Mouse (Mus musculus) NIH3T3 (cell line): ENCODE data around the gene Prss46.

Source experiments
- DNase-seq: peaks from one replicate; pipeline ENCODE4 v3.0.0-alpha.2; 2012; ENCODE audit warnings: low read depth

Gene Prss46

DNA sequence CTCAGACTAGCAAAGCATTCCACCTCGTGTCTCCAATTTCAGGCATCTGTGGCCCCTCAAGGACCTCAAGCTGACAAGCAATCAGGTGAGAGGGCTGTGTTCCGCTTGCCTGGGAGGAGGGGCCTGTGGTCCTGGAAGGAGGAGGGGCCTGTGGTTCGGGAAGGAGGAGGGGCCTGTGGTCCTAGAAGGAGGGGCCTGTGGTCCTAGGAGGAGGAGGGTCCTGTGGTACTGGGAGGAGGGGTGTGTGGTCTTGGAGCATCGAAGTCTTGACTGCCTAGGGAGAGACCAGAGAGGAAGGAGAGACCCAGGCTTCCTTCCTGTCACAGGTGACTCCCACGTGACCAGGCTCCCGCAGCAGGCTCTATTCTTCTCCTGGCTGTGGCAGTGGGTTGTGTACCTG, 52.3 kb downstream of the Prss46 start:
- no peak for DNase-seq

DNA sequence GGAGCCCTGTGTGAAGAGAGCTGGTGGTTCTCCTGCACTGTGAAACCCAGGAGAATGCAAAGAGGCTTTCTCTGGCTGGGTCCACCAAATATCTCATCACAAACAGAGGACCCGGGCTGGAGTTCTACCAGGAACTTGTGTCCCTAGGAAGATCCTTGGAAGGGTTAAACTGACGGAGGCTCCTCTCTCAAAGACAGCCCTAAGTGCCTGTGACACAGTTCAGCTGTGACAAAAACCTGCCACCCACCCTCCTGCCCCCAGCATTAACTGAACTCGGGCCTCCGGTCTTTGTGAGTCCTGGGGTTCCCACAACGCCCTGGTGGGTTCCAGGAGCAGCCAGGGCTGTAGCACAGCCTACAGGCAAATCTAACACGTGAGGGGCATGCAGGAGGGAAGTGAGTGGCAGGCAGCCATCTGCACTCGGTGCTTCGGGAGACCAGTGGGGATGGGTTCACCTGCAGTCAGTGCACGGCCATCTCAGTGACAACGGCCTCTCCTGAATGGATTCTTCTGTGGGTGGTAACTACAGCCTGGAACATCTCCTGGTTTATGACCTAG, 55.2 kb downstream of the Prss46 start:
- no peak for DNase-seq

DNA sequence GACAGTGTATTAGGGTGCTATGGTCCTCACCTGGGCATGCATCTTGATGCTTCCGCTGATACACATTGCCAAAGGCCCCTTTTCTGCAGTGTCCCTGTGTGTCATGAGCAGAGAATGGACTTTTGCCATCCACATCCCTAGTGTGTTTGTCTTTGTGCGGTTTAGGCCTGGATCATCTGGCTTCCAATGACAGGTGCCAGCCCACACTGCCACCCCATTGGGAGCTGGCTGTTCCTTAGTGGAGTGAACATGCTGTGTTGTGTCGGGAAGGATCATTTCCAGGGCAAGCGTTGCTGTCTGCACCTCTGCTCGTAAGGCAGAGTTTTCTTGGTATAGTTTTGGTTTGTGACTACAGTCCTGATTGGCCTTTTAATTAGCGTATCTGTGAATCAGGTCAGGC, 56.9 kb downstream of the Prss46 start:
- no peak for DNase-seq

DNA sequence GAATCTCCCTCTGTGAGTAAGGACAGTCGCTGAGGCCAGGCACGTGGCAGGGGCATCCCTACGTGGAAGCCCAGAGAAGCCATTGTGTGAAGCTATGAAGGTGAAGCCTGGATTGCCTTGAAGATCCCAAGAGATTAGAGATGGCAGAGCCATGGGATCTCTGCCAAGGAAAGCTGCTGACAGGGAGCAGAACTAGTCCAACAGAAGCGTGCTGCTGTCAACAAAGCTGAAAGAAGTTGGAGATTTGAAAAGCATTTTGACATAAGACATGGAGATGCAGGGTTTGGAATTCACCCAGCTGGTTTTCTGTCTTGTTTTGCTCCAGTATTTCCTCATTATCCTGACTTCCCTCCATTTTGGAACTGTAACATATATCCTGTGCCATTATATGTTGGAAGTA, 58.0 kb downstream of the Prss46 start:
- DNase-seq: no peak
